10 mouse cellular contexts compared by ENCODE assay signal in genomic region chr19:20393556-20394274, GRCm38 (mm10). TPM values are rescaled to one million over a fixed set of nuclear protein-coding genes. Genes with fewer than 3 reads are reported as not detected.
A peak's percentile ranks its signal among the peaks of the same experiment; 100 is the strongest.
DNase-seq lines count a peak whose midpoint lies in the region; ATAC-seq lines count a peak whose summit lies in the region.
"Had no signal": no experiment of that assay in that cellular context is flagged by ENCODE, and none has a peak within 500 bp of the region (broad histone marks: within the 10 kb centered on the region; RNA-seq: fewer than 3 reads in every experiment).

No protein-coding gene starts in this region.

- no peak overlapping the region for H3K9ac ChIP-seq in limb, embryonic 15.5 days

- no peaks in the 10 kb centered on the region for H3K36me3 ChIP-seq in limb, embryonic 15.5 days
- H3K36me3 ChIP-seq: hindbrain, embryonic 10.5 days had no signal

- H3K4me1 ChIP-seq in limb, embryonic 15.5 days, result peaks cover 8% of the 10 kb centered on the region; the same call in 1 of the 2 replicates
- H3K4me1 ChIP-seq: hindbrain, embryonic 10.5 days had no signal

- H3K27me3 ChIP-seq in limb, embryonic 15.5 days, result no peaks in the 10 kb centered on the region

- 55% methylated on average over 6 of the region's 6 CpGs for WGBS in limb, embryonic 15.5 days

- intact Hi-C loops in heart, postnatal 14 days (cut with DNase I), result no loop called here

- ATAC-seq in limb, embryonic 15.5 days (ENCODE audit: insufficient number of reproducible peaks, low FRiP score, low TSS enrichment, low read depth), result no peak

- no peak overlapping the region for H3K4me3 ChIP-seq in limb, embryonic 15.5 days
- H3K4me3 ChIP-seq: hindbrain, embryonic 10.5 days had no signal

- H3K27ac ChIP-seq in limb, embryonic 15.5 days, result peak overlapping the region; percentile 68
- H3K27ac ChIP-seq: hindbrain, embryonic 10.5 days had no signal

- DNase-seq in heart, adult 11 months, result peak; percentile 94
- no peak for DNase-seq in heart, postnatal 14 days
- DNase-seq in right cerebral cortex, postnatal 25 days, result peak; percentile 31
- DNase-seq in right cerebral cortex, postnatal 10 days (ENCODE audit: low spot score in 2 of 2), result no peak
- DNase-seq in telencephalon, adult 2 months (ENCODE audit: low read depth, low spot score), result peak; percentile 77
- no peak for DNase-seq in cerebellum, postnatal 14 days
- no peak for DNase-seq in cerebellum, postnatal 4 days (ENCODE audit: low spot score in 2 of 2)
- DNase-seq: cerebellum, postnatal 25 days had no signal

- no peaks in the 10 kb centered on the region for H3K9me3 ChIP-seq in limb, embryonic 15.5 days
- H3K9me3 ChIP-seq: hindbrain, embryonic 10.5 days had no signal

- H3K4me2 ChIP-seq in limb, embryonic 15.5 days, result no peak overlapping the region

RNA-seq across cellular contexts. Expression of gene Anxa1, which starts 3.0 kb away (rescaled TPM):
- 10 to 100 TPM; 27.7 to 30.0 TPM for total RNA-seq in heart, postnatal 14 days (2021)
- polyA plus RNA-seq in limb, embryonic 15.5 days (2015; fragmentation: Nextera tagmentation; extraction: Ambion mirVana), result 871 and 925 TPM in 2 replicates

Comparison
In these comparisons a context has a peak if more than half of its experiments do, and no peak if none do; other contexts are left out.
1. DNase-seq: peak in heart, adult 11 months (single experiment), right cerebral cortex, postnatal 25 days (single experiment) and telencephalon, adult 2 months (single experiment); none in heart, postnatal 14 days (0 of 2), right cerebral cortex, postnatal 10 days (0 of 2), cerebellum, postnatal 14 days (0 of 2) and cerebellum, postnatal 4 days (0 of 2).